Mouse (Mus musculus): ENCODE data around the gene Dock4.

Gene Dock4

GRCm38 (mm10) chr12:40508416-40508815 is 62.7 kb downstream of the Dock4 start:
- DNase-seq (ENCODE audit: low spot score in 2 of 2), result no peak

DNA sequence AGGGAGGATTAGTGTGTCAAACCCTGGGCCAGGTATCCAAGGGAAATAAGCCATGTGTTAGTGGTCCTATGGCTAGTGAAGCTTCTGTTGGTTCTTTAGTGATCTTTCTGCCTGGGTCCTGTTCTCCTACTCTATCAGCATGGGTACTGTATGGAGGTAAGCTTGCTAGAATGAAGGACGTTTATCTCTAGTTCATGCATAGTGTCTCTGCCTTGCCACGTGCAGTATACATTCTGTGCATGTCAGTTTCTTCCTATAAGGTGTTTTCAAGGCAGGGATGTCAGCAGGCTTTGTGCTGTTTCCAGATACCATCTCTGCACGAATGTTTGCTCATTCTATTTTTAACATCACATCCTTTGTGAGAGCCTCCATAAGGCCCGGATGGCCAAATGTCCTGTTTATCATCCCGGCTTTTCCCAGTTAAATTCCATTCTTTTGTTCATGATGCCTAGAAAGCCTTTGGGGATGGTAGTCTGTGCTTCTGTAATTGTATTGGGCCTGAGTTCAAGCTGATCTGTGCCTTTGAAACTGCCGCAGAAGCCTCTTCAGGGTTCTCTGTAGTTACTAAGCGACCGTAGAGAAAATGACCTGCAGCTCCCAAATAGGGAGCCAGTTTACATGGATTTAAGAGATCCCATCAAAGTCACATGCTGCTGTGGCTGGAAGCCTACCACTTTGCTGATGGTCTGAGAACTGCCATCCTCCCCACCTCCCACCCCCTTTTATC is 66.1 kb downstream of the Dock4 start:
- no peak for DNase-seq (ENCODE audit: low spot score in 2 of 2)

GRCm38 (mm10) chr12:40512370-40512693 is 66.6 kb downstream of the Dock4 start:
- DNase-seq (ENCODE audit: low spot score in 2 of 2), result no peak

- DNase-seq (ENCODE audit: low spot score in 2 of 2), result no peak
Observed at GRCm38 (mm10) chr12:40512994-40513393, 67.2 kb downstream of the Dock4 start.

DNA sequence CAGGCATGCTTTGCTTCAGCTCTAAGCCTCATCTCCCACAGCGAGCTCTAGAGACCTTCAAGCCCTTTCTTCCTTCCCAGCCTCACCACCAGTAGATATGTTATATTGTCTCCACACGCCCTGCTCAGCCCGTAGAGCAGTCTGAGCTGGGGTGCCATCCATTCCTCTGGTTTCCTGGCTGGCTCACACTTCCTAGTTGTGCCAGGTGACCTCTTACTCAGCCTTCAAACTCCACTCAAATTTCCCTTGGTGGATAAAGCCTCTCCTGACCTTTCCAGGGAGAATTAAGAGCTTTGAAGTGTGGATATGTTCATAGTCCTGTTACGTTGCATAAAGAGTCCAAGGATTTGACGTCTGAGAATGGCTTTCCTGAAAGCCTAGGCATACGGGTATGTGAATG is 68.3 kb downstream of the Dock4 start:
- no peak for DNase-seq (ENCODE audit: low spot score in 2 of 2)

GRCm38 (mm10) chr12:40522468-40522867 is 76.7 kb downstream of the Dock4 start:
- peak in 1 of 2 experiments; percentile 19 for DNase-seq (ENCODE audit: low spot score in 2 of 2)

DNA sequence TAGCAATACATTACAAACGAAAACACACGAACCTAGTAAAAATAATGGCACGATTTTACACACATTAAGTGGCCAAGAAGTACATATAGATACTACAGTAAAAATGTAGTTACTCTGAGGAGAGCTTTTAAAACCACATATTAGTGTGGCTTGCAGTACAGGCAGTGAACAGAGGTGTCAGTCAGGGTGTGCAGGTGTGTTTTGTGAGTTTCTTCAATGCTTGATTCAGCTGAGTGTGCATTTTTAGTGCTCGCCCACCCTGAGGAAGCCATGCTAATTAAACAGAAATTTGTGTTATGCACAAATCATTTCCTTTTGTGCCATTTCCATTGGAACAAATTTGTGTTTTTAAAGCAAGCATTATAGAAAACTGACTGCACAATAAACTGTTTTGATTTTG is 77.3 kb downstream of the Dock4 start:
- no peak for DNase-seq (ENCODE audit: low spot score in 2 of 2)

GRCm38 (mm10) chr12:40525045-40525444 is 79.3 kb downstream of the Dock4 start:
- DNase-seq (ENCODE audit: low spot score in 2 of 2), result peak; percentile 23 to 32

GRCm38 (mm10) chr12:40535655-40536618 is 90.2 kb downstream of the Dock4 start:
- peak; percentile 58 for DNase-seq (ENCODE audit: low spot score in 2 of 2)

GRCm38 (mm10) chr12:40537826-40538225 is 92.1 kb downstream of the Dock4 start:
- DNase-seq (ENCODE audit: low spot score in 2 of 2), result no peak

GRCm38 (mm10) chr12:40538318-40538717 is 92.6 kb downstream of the Dock4 start:
- no peak for DNase-seq (ENCODE audit: low spot score in 2 of 2)

- no peak for DNase-seq (ENCODE audit: low spot score in 2 of 2)
Observed at GRCm38 (mm10) chr12:40538780-40539179, 93.0 kb downstream of the Dock4 start.

DNA sequence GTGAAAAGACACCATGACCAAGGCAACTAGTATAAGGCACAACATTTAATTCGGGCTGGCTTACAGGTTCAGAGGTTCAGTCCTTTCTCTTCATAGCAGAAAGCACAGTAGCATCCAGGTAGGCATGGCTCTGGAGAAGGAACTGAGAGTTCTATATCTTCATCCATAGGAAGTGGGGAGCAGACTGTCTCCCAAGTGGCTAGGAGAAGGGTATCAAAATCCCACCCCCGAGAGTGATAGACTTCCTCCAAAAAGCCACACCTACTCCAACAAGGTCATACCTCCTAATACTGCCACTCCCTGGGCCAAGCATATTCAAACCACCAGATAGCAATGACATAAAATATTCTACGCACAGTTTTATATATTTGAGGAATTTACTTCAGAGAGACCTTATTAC is 98.5 kb downstream of the Dock4 start:
- no peak for DNase-seq (ENCODE audit: low spot score in 2 of 2)

DNA sequence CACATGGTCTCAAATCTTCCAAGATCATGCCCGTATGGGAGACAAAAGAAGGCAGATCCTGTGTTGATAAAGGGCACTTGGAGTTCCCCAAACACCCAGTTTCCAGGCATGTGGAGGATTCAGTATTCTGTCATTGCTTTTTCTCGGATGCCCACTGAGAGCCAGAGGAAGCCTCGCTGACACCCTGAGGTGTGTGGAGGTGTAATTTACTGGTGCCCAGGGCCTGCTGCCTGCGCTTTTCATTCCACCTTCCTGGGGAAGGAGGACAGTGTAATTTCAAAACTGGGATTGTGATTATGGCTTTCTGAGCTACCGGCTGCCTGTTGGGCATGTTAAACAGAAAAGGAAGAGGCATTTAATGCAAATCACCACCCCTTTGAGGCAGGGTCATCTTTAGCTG is 101.1 kb downstream of the Dock4 start:
- DNase-seq (ENCODE audit: low spot score in 2 of 2), result no peak

DNA sequence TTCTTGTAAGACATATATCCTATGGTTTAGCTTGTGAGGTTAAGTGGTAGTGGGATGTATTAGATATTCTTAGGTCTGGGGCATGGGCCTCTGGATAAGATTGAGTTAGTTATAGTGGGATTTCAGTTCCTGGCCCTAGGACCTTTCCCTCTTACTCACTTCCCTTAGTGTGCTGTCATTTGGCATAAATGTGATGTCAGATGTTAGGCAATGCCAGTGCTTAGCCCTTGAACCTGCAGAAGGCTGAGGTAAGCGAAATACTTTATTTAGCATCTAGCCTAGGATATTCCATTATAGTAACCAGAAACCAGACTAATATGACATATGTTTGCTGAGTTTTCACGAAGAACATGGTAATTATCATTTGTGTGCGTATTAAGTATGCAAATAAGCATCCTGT is 105.6 kb downstream of the Dock4 start:
- no peak for DNase-seq (ENCODE audit: low spot score in 2 of 2)

DNA sequence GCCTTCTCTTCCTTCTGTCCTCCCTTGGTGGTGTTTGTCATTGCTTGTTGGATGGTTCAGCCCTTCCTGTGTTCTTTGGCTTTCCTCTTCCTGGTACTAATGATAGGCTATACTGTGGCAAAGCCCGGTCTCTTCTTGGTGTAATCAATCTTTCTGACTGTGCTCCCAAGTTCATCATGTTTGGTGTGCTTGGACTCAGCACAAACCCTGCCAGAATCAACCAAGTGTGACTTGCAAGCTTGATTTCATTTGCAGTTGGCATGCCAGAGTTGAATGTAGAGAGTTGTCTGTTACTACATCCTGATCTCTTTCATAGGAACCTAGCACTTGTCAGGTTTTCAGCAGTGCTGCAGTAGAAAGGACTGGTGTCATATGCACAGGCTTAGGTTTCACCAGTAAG is 106.4 kb downstream of the Dock4 start:
- no peak for DNase-seq (ENCODE audit: low spot score in 2 of 2)

- DNase-seq (ENCODE audit: low spot score in 2 of 2), result no peak
Observed at GRCm38 (mm10) chr12:40553929-40554328, 108.2 kb downstream of the Dock4 start.

DNA sequence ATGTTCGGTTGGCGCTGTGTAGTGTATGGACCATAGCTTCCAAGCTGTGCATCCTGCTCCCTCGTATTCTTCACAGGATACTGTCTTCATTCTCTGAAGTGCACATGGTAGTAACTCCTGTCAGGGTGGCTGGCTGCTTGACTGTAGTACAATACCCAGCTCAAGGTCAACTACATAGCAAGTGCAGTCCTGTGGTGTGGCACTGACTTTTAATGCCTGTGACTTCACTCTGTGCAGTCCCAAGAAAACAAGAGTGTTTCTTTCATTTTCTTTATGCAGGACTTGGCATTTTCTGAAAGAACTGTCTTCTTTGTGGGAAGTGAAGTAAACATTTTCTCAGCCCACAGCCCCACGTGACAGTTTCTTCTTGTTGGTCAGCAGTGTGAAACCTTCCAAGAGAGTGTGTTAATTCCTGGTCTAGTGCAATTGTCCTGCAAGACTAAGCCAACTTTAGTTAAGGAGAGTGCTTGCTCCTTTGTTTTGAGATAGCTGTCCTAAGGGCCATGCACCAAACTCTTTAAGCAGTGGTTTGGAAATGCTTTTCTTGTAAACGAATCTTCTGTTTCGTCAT is 109.3 kb downstream of the Dock4 start:
- no peak for DNase-seq (ENCODE audit: low spot score in 2 of 2)

- DNase-seq (ENCODE audit: low spot score in 2 of 2), result peak in 1 of 2 experiments; percentile 16
Observed at GRCm38 (mm10) chr12:40558600-40558999, 112.8 kb downstream of the Dock4 start.

DNA sequence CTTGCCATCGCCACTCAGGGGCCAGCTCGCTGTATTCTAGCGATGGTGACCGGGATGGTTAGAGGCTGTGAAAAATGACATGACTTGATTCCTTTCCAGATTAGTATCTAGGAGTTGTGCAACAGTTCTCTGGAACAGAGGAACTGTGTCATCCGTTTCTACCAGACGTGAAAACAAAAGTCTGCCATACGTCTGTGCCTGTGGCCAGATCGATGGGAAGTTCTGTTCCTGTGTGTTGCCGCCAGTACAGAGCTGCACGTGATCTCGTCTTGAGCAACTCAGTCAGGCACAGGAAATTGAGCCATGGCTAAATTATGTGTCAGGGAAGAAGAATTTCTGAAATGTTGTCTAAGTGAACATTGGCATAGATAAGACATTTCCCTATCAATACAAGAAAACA is 113.4 kb downstream of the Dock4 start:
- DNase-seq (ENCODE audit: low spot score in 2 of 2), result peak; percentile 75 to 79

DNA sequence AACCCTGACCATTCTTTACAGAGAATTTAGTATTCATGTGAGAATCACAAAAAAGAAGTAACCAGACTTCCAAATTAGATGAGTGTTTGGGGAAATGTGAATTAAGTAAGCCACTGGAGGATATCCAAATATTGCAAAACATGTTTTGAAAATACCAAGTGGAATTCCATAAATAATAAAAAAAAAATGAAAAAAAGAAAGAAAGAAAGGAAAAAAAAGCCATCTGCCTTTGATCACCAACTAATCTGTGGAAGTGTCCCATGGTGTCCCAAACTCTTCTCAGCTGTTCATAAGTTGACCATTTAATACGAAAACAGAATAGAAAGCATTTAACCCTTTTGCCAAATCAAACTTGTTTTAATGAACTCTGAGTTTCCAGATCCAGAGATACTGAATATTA is 118.0 kb downstream of the Dock4 start:
- no peak for DNase-seq (ENCODE audit: low spot score in 2 of 2)

DNA sequence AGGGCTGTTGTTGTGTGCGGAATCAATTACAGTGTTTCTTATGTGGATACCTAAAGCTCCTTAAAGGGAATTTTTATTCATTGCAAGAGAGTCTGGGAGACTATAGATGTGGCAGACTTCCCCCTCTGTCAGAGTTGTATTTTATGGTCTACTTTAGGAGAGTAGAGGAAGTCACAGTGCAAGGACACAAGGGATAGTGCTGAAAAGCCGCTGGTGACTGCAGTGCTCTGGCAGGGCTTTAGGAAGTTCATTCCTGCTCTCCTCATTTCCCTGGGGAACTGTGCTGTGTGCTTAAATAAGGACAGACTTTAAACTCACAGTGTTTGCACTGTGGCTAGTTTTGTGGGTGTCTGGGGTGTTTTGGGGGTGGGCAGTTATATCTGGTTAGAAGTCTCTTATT is 118.5 kb downstream of the Dock4 start:
- peak in 1 of 2 experiments; percentile 24 for DNase-seq (ENCODE audit: low spot score in 2 of 2)

All from heart, adult 9 months (tissue).